Mouse (Mus musculus) testis, adult 2 months (tissue): ENCODE data around the gene Robo4.

Source experiments
- CTCF ChIP-seq: fragments of 200-500 bp; IDR thresholded peaks from 2 replicates; pipeline ENCODE4 v1.5.1; 2012; ENCODE audit warnings: low read depth, mild to moderate bottlenecking, inconsistent platforms, low read length, moderate library complexity; ENCODE audit not compliant: control insufficient read depth, insufficient read depth, insufficient replicate concordance
- POLR2A ChIP-seq: fragments of 200-500 bp; IDR thresholded peaks from 2 replicates; pipeline ENCODE4 v1.6.1; 2012; ENCODE audit warnings: low read depth, mild to moderate bottlenecking, inconsistent platforms, low read length, moderate library complexity; ENCODE audit not compliant: control insufficient read depth

GRCm38 (mm10) chr9:37412989-37413388 is 11.3 kb downstream of the Robo4 start:
- TF ChIP-seq CTCF, result no peak
- TF ChIP-seq POLR2A, result no peak
